Mouse (Mus musculus) hindbrain, embryonic 10.5 days (tissue): Measurements from ENCODE around the gene Vim. TPM values are rescaled to one million over a fixed set of nuclear protein-coding genes. Genes with fewer than 3 reads are reported as not detected.

Source experiments
- DNase-seq: peaks from one replicate; pipeline ENCODE4 v3.0.0-alpha.2; 2017; ENCODE audit warnings: low spot score
- H3K27ac ChIP-seq: fragments of 300-500 bp; sonication (generic); 2 replicates; pipeline ENCODE4 v1.5.1; 2016; ENCODE audit warnings: mild to moderate bottlenecking, moderate library complexity
- H3K27me3 ChIP-seq: fragments of 300-500 bp; sonication (generic); 2 replicates; pipeline ENCODE4 v1.6.1; 2016; ENCODE audit warnings: mild to moderate bottlenecking; ENCODE audit not compliant: poor library complexity, insufficient read depth, severe bottlenecking
- H3K36me3 ChIP-seq: fragments of 300-500 bp; sonication (generic); 2 replicates; pipeline ENCODE4 v1.6.1; 2016; ENCODE audit warnings: mild to moderate bottlenecking, moderate library complexity
- H3K4me1 ChIP-seq: fragments of 300-500 bp; sonication (generic); replicated peaks from 2 replicates; pipeline ENCODE4 v1.6.1; 2016; ENCODE audit warnings: mild to moderate bottlenecking
- H3K4me3 ChIP-seq: fragments of 300-500 bp; sonication (generic); 2 replicates; pipeline ENCODE4 v1.5.1; 2016; ENCODE audit warnings: mild to moderate bottlenecking, moderate library complexity
- H3K9me3 ChIP-seq: fragments of 300-500 bp; sonication (generic); 2 replicates; pipeline ENCODE4 v1.6.1; 2016; ENCODE audit warnings: mild to moderate bottlenecking, moderate library complexity
- WGBS: fragments of 180-500 bp; shearing (Covaris S2); methylation state at CpG from one replicate; pipeline ENCODE4 v1.1.7; 2016; 5-methylcytosine and 5-hydroxymethylcytosine counted together
- polyA plus RNA-seq: library from polyadenylated mRNA; unstranded; fragments of >200 nt; fragmentation: Nextera tagmentation; extraction: Ambion mirVana; gene quantifications from 2 replicates; pipeline ENCODE4 v1.2.1, GENCODE M21; 2016

Gene Vim
- polyA plus RNA-seq, 1 experiment from 2014 or later, result 1,152 TPM

DNA sequence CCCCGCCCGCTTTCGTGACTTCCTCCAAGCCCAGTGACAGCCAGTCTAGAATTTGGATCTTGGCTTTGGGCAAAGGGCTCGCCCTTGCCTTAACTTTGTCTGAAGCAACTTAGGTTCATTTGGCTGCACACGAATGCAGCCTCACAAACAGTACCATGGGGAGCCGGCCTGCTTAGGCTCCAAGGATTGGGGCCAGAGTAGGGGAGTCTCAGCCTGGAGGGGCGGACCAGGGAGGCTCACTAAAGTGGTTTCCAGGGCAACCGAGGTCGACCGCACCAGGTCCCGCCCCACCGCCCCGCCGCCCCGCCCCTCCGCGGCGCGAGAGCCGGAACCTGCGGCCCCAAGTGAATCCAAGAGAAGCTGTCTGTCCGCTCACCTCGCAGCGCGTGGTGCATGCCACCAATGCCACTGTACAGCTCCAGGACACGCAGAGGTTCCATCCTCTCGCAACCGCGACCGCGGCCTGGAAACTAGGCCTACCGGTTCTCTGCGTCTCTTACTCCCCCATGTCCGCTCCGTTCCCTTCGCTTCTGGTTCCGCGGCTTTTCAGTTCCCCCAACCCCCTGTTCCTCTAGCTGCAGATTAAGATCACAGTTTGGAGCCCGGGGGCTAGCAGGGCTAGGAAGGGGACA, 29.4 kb upstream of the Vim start, which contains the start of gene Trdmt1:
Gene Trdmt1, minus strand, starts transcription at position 476 of the 632 bp plus-strand sequence.
- peak; percentile 93 for DNase-seq
- Histone ChIP-seq H3K27ac (peak within 1 kb of the TSS; percentile 98), H3K9me3 (no peaks in the 10 kb centered on the region), H3K4me1 (peaks cover 29% of the 10 kb centered on the region), H3K36me3 (no peaks in the 10 kb centered on the region), H3K27me3 (no peaks in the 10 kb centered on the region), H3K4me3 (peak within 1 kb of the TSS; percentile 68)
- WGBS, result under 1% methylated on average over 39 of the region's 39 CpGs

- no peaks in the 10 kb centered on the region for H3K27me3 ChIP-seq
- peaks cover 22% of the 10 kb centered on the region for H3K4me1 ChIP-seq
- H3K36me3 ChIP-seq, result no peaks in the 10 kb centered on the region
- H3K9me3 ChIP-seq, result no peaks in the 10 kb centered on the region
- H3K4me3 ChIP-seq, result no peak overlapping the region
- no peak overlapping the region for H3K27ac ChIP-seq
- DNase-seq, result no peak
- WGBS, result 87% methylated on average over 3 of the region's 3 CpGs
Measured at GRCm38 (mm10) chr2:13548749-13549148, 25.0 kb upstream of the Vim start.

DNA sequence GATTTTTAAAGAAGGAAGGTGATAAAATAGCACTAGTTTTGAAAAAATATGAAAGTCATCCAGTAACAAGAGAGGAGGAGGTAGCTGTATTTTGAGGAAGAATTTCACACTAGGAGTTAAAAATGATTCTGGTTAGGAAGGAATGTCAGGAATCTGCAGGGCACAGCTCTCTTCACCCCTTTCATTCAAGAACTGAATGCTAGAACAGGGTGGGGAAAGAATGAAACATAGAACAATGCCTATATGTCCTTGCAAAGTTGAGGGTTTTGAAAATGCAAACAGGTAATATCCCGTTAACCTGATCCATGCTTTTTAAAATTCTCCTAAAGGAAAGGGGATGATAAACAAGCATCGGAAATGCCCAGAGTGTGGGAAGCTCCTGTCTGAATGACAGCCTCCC, 19.8 kb upstream of the Vim start:
- Histone ChIP-seq H3K4me3 (no peak overlapping the region), H3K27me3 (no peaks in the 10 kb centered on the region), H3K27ac (no peak overlapping the region), H3K4me1 (peaks cover 24% of the 10 kb centered on the region), H3K9me3 (no peaks in the 10 kb centered on the region), H3K36me3 (no peaks in the 10 kb centered on the region)
- WGBS, result 55% methylated on average over 2 of the region's 2 CpGs
- no peak for DNase-seq

GRCm38 (mm10) chr2:13556239-13556638, 17.5 kb upstream of the Vim start:
- Histone ChIP-seq H3K9me3 (no peaks in the 10 kb centered on the region), H3K4me3 (no peak overlapping the region), H3K27ac (no peak overlapping the region), H3K4me1 (peaks cover 24% of the 10 kb centered on the region), H3K27me3 (no peaks in the 10 kb centered on the region), H3K36me3 (no peaks in the 10 kb centered on the region)
- no peak for DNase-seq

GRCm38 (mm10) chr2:13557145-13558030, 16.3 kb upstream of the Vim start:
- no peak for DNase-seq
- Histone ChIP-seq H3K36me3 (no peaks in the 10 kb centered on the region), H3K27ac (no peak overlapping the region), H3K27me3 (no peaks in the 10 kb centered on the region), H3K4me3 (no peak overlapping the region), H3K4me1 (peaks cover 24% of the 10 kb centered on the region), H3K9me3 (no peaks in the 10 kb centered on the region)
- whole genome bisulfite sequencing, result 86% methylated on average over 9 of the region's 9 CpGs

DNA sequence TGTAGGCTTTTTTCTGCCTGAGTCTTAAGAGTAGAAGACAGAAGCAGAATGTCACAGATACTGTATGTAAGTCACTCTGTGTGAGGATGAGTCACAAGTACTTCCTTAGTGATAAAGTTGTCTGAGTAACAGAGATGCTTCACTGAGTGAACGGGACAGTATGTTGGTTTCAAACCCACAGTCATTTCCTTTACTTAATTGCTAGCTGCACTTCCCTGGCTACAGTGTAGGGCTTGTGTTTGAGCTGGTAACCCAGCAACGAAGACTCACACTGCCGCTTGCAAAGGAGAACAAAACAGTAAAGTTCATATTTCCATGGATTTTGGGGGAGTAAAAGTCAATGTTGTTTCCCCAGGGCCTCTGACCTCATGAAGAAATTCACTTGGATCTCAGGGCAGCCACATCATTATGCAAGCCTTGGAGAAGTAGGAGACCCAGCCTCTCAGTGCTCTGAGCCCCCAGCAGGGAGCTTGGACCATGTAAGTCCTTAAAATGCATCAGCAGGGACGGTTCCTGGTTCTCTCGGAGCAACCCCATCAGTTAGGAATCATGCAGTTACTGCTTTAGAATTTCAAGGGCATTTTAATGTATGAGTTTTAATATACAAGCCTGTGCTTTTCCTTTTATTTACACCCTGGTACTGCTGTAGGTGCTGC, 15.0 kb upstream of the Vim start:
- H3K27ac ChIP-seq, result no peak overlapping the region
- no peaks in the 10 kb centered on the region for H3K36me3 ChIP-seq
- 46% methylated on average over 5 of the region's 5 CpGs for WGBS
- H3K27me3 ChIP-seq, result no peaks in the 10 kb centered on the region
- no peak overlapping the region for H3K4me3 ChIP-seq
- DNase-seq, result no peak
- peaks cover 23% of the 10 kb centered on the region for H3K4me1 ChIP-seq
- no peaks in the 10 kb centered on the region for H3K9me3 ChIP-seq

- H3K36me3 ChIP-seq, result no peaks in the 10 kb centered on the region
- H3K27me3 ChIP-seq, result no peaks in the 10 kb centered on the region
- DNase-seq, result no peak
- no peak overlapping the region for H3K27ac ChIP-seq
- H3K4me3 ChIP-seq, result no peak overlapping the region
- WGBS, result 87% methylated on average over 5 of the region's 5 CpGs
- peaks cover 17% of the 10 kb centered on the region for H3K4me1 ChIP-seq
- no peaks in the 10 kb centered on the region for H3K9me3 ChIP-seq
Measured at GRCm38 (mm10) chr2:13559303-13559702, 14.4 kb upstream of the Vim start.

DNA sequence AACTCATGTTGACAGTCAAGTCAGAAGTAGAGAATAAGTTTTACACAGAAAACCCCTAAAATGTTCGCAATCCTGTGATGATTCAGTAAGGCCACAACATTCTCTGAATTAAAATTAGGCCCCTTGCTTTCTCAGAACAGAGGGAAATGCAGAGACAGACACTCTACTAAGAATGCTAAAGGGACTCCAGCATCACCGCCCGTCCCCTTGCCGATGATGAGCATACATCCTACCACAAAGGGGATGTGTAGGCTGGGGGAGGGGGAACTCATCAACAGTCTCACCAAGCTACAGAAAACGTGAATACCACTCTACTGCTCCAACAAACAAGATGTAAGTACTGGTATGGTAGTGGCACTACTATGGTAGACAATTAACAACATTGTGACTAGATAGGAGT, 14.0 kb upstream of the Vim start:
- Histone ChIP-seq H3K36me3 (no peaks in the 10 kb centered on the region), H3K27ac (no peak overlapping the region), H3K4me3 (no peak overlapping the region), H3K9me3 (no peaks in the 10 kb centered on the region), H3K4me1 (peaks cover 14% of the 10 kb centered on the region), H3K27me3 (no peaks in the 10 kb centered on the region)
- WGBS, result 80% methylated on average over 5 of the region's 5 CpGs
- no peak for DNase-seq

GRCm38 (mm10) chr2:13560396-13560795, 13.3 kb upstream of the Vim start:
- Histone ChIP-seq H3K4me3 (no peak overlapping the region), H3K36me3 (no peaks in the 10 kb centered on the region), H3K4me1 (peaks cover 14% of the 10 kb centered on the region), H3K27me3 (no peaks in the 10 kb centered on the region), H3K9me3 (no peaks in the 10 kb centered on the region), H3K27ac (no peak overlapping the region)
- no peak for DNase-seq
- WGBS, result 88% methylated on average over 2 of the region's 2 CpGs

DNA sequence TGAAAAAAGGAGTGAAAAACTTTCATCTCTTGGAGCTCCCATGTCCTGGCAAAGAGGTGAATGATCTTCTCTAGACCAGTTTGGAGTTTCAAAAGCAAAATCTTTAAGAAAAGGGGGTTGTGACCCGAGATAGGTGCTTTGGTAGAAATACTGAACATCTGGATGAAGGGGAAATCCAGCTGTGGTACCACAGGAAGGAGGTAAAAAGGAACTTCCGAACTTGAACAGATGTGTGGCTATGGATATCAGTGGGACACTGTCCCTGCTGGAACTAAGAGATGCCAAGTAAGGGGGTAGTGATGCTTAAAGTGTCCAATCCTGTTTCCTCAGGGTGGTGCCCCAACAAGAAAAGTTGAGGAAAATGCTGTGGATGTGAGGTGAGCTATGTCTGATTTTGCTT, 3.6 kb upstream of the Vim start:
- 75% methylated on average over 2 of the region's 2 CpGs for WGBS
- no peaks in the 10 kb centered on the region for H3K36me3 ChIP-seq
- DNase-seq, result no peak
- H3K9me3 ChIP-seq, result no peaks in the 10 kb centered on the region
- no peaks in the 10 kb centered on the region; the same call in 1 of the 2 replicates for H3K27me3 ChIP-seq
- peaks cover 24% of the 10 kb centered on the region for H3K4me1 ChIP-seq
- no peak overlapping the region for H3K4me3 ChIP-seq
- H3K27ac ChIP-seq, result no peak overlapping the region

- peaks cover 32% of the 10 kb centered on the region for H3K4me1 ChIP-seq
- H3K9me3 ChIP-seq, result no peaks in the 10 kb centered on the region
- H3K27me3 ChIP-seq, result no peaks in the 10 kb centered on the region; the same call in 1 of the 2 replicates
- H3K4me3 ChIP-seq, result peak overlapping the region; percentile 96
- H3K36me3 ChIP-seq, result peaks cover 12% of the 10 kb centered on the region
- DNase-seq, result peak; percentile 57
- H3K27ac ChIP-seq, result peak overlapping the region; percentile 98
- 8% methylated on average over 4 of the region's 4 CpGs for WGBS
Measured at GRCm38 (mm10) chr2:13572101-13572553, 1.6 kb upstream of the Vim start.

DNA sequence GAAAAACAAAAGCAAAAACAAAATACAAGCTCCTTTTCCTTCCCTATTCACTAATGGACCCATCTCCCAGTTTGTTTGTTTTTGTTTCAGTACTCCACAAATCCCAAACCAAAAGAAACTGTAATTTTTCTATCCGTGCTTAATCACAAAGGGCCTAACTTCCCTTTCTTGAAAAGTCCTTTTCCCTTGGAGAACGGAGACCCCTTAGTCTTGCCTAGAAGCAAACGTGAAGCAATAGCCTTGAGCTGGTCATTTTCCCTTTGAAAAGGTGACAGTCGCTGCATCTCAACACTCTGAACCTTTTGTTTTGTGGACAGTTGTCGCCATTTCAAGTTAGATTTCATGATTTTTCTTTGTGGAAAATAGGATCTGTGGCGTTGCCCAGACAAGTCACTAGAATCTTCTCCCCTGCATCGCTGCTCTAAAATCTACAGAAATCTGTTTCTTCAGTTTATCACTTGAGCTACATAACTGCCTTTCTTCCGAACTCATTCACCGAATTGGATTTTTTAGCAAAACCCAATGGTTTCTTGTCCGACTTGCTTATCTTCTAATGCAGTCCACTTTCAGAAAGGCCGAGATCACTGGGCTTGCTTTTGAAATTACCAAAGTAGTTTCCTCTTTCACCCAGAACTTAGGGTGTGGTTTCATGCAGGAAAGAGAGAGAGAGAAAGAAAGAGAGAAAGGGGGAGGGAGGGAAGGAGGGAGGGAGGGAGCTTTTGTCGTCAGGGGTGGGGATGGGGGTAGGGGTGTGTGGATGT, 900 bp upstream of the Vim start:
- peak overlapping the region; percentile 96 for H3K4me3 ChIP-seq
- 5% methylated on average over 12 of the region's 12 CpGs for WGBS
- no peak for DNase-seq

More for the DNA sequence above, 900 bp upstream of the Vim start:
- Histone ChIP-seq H3K36me3 (peaks cover 19% of the 10 kb centered on the region), H3K9me3 (no peaks in the 10 kb centered on the region), H3K27ac (peak overlapping the region; percentile 98), H3K27me3 (no peaks in the 10 kb centered on the region; the same call in 1 of the 2 replicates), H3K4me1 (peaks cover 37% of the 10 kb centered on the region)
